Mouse (Mus musculus) midbrain, embryonic 15.5 days (tissue): ENCODE measurements at regions not wholly inside any gene's neighbourhood (a gene's known extent, or its start where the extent isn't known, plus 50 kb on each side); places are given as distances from the start of the nearest gene placed in this dataset.

Experiments used
- ATAC-seq: fragments of 200-750 bp; cut with Nextera tagmentation; replicated peaks from 2 replicates; pipeline ENCODE4 v1.8.0; 2017; ENCODE audit warnings: moderate TSS enrichment
- H3K27ac ChIP-seq: fragments of 300-500 bp; sonication (generic); 2 replicates; pipeline ENCODE4 v1.5.1; 2015; ENCODE audit warnings: mild to moderate bottlenecking, inconsistent platforms
- H3K27me3 ChIP-seq: fragments of 300-500 bp; sonication (generic); replicated peaks from 2 replicates; pipeline ENCODE4 v1.6.1; 2015; ENCODE audit warnings: inconsistent platforms
- H3K36me3 ChIP-seq: fragments of 300-500 bp; sonication (generic); replicated peaks from 2 replicates; pipeline ENCODE4 v1.6.1; 2015; ENCODE audit warnings: inconsistent platforms
- H3K4me1 ChIP-seq: fragments of 300-500 bp; sonication (generic); 2 replicates; pipeline ENCODE4 v1.6.1; 2015; ENCODE audit warnings: inconsistent platforms
- H3K4me2 ChIP-seq: fragments of 300-500 bp; sonication (generic); 2 replicates; pipeline ENCODE4 v1.6.1; 2015; ENCODE audit warnings: inconsistent platforms, mild to moderate bottlenecking, moderate library complexity
- H3K4me3 ChIP-seq: fragments of 300-500 bp; sonication (generic); 2 replicates; pipeline ENCODE4 v1.5.1; 2015; ENCODE audit warnings: mild to moderate bottlenecking, inconsistent platforms
- H3K9ac ChIP-seq: fragments of 300-500 bp; sonication (generic); 2 replicates; pipeline ENCODE4 v1.6.1; 2015; ENCODE audit warnings: mild to moderate bottlenecking, inconsistent platforms
- H3K9me3 ChIP-seq: fragments of 300-500 bp; sonication (generic); 2 replicates; pipeline ENCODE4 v1.6.1; 2016; ENCODE audit warnings: inconsistent platforms
- WGBS: fragments of 180-500 bp; shearing (Covaris S2); methylation state at CpG from one replicate; pipeline ENCODE4 v1.1.7; 2015; ENCODE audit warnings: mixed read lengths; 5-methylcytosine and 5-hydroxymethylcytosine counted together

DNA sequence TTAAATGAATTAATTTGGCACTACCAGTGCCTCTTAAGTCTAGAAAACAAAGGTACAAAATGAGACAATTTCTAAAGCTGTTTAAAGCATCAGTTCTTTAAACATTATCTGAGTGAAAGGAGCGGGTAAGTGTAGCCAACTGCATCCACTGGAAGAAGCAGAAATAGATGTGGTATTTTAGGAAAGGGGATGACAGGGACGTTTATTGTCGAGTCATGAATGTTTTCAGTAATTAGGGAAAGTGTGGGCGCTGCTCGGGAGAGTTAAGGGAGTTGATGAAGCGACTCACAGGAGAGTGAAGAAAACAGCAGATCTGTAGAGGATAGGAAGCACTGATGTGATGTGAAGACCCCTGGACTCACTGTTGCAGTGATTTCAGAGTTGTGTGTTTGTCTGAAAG, 68.1 kb upstream of the Ufm1 start:
- no peak for ATAC-seq
- no peaks in the 10 kb centered on the region for H3K9me3 ChIP-seq
- H3K27me3 ChIP-seq, result no peaks in the 10 kb centered on the region
- H3K27ac ChIP-seq, result no peak overlapping the region
- H3K4me3 ChIP-seq, result no peak overlapping the region
- H3K4me2 ChIP-seq, result no peak overlapping the region
- H3K4me1 ChIP-seq, result no peaks in the 10 kb centered on the region
- WGBS, result 88% methylated on average over 6 of the region's 6 CpGs
- no peak overlapping the region for H3K9ac ChIP-seq
- H3K36me3 ChIP-seq, result no peaks in the 10 kb centered on the region

GRCm38 (mm10) chr3:53919941-53920340, 56.3 kb upstream of the Ufm1 start:
- 91% methylated on average over 2 of the region's 2 CpGs for WGBS
- Histone ChIP-seq H3K4me3 (no peak overlapping the region), H3K4me1 (no peaks in the 10 kb centered on the region), H3K9me3 (no peaks in the 10 kb centered on the region), H3K27me3 (no peaks in the 10 kb centered on the region), H3K9ac (no peak overlapping the region), H3K27ac (no peak overlapping the region), H3K4me2 (no peak overlapping the region), H3K36me3 (no peaks in the 10 kb centered on the region)
- ATAC-seq, result no peak

GRCm38 (mm10) chr3:53919541-53919940, 55.9 kb upstream of the Ufm1 start:
- Histone ChIP-seq H3K4me2 (no peak overlapping the region), H3K27me3 (no peaks in the 10 kb centered on the region), H3K9ac (no peak overlapping the region), H3K4me1 (no peaks in the 10 kb centered on the region), H3K27ac (no peak overlapping the region), H3K9me3 (no peaks in the 10 kb centered on the region), H3K36me3 (no peaks in the 10 kb centered on the region), H3K4me3 (no peak overlapping the region)
- 88% methylated on average over 3 of the region's 3 CpGs for WGBS
- no peak for ATAC-seq

GRCm38 (mm10) chr3:53917960-53918359, 54.3 kb upstream of the Ufm1 start:
- Histone ChIP-seq H3K27me3 (no peaks in the 10 kb centered on the region), H3K9ac (no peak overlapping the region), H3K36me3 (no peaks in the 10 kb centered on the region), H3K4me1 (no peaks in the 10 kb centered on the region), H3K27ac (no peak overlapping the region), H3K4me3 (no peak overlapping the region), H3K4me2 (no peak overlapping the region), H3K9me3 (no peaks in the 10 kb centered on the region)
- 90% methylated on average over 3 of the region's 3 CpGs for WGBS
- no peak for ATAC-seq

- Histone ChIP-seq H3K36me3 (no peaks in the 10 kb centered on the region), H3K4me1 (no peaks in the 10 kb centered on the region), H3K9me3 (no peaks in the 10 kb centered on the region), H3K4me2 (no peak overlapping the region), H3K27me3 (no peaks in the 10 kb centered on the region), H3K9ac (no peak overlapping the region), H3K4me3 (no peak overlapping the region), H3K27ac (no peak overlapping the region)
- no peak for ATAC-seq
- 85% methylated on average over 3 of the region's 3 CpGs for WGBS
These were observed 50.5 kb upstream of the Ufm1 start for GRCm38 (mm10) chr3:53913984-53914669.
